Mouse (Mus musculus): ENCODE data around the gene Tgfbi. TPM values are rescaled to one million over a fixed set of nuclear protein-coding genes. Genes with fewer than 3 reads are reported as not detected.

The Tgfbi gene
- polyA plus RNA-seq (2012; rRNA removed), result 6.0 and 6.2 TPM in 2 replicates

GRCm38 (mm10) chr13:56609103-56609856 lies at the start of gene Tgfbi:
TSS of gene Tgfbi (plus strand) at chr13:56609523.

Other genes starting within 250 kb of the Tgfbi start
- gene Gm3045, start 182.9 kb upstream of the Tgfbi start, polyA plus RNA-seq (2012; rRNA removed), result not detected in 2 replicates
- 0.70 and 0.75 TPM in 2 replicates for gene Slc25a48, start 171.2 kb upstream of the Tgfbi start, polyA plus RNA-seq (2012; rRNA removed)
- gene Il9, start 127.3 kb upstream of the Tgfbi start, polyA plus RNA-seq (2012; rRNA removed), result not detected in 2 replicates
- gene Fbxl21, start 87.1 kb upstream of the Tgfbi start, polyA plus RNA-seq (2012; rRNA removed), result 0.27 and 0.35 TPM in 2 replicates
- 31.6 and 35.5 TPM in 2 replicates for gene Lect2, start 61.0 kb upstream of the Tgfbi start, polyA plus RNA-seq (2012; rRNA removed)
- 5.2 and 5.7 TPM in 2 replicates for gene Smad5, start 93.5 kb downstream of the Tgfbi start, polyA plus RNA-seq (2012; rRNA removed)
- gene Gm45623, start 144.3 kb downstream of the Tgfbi start, polyA plus RNA-seq (2012; rRNA removed), result not detected in 2 replicates